Mouse (Mus musculus): ENCODE data around the gene Myof.

Gene Myof

GRCm38 (mm10) chr19:38003671-38004521, 39.5 kb downstream of the Myof start:
- DNase-seq (ENCODE audit: low read depth, low spot score), result no peak

GRCm38 (mm10) chr19:38002816-38003215, 40.6 kb downstream of the Myof start:
- no peak for DNase-seq (ENCODE audit: low read depth, low spot score)

- DNase-seq (ENCODE audit: low read depth, low spot score), result no peak
Observed at GRCm38 (mm10) chr19:38000990-38001389, 42.4 kb downstream of the Myof start.

- peak; percentile 62 for DNase-seq (ENCODE audit: low read depth, low spot score)
Observed at GRCm38 (mm10) chr19:37999941-38000340, 43.4 kb downstream of the Myof start.

GRCm38 (mm10) chr19:37994301-37994700, 49.1 kb downstream of the Myof start:
- no peak for DNase-seq (ENCODE audit: low read depth, low spot score)

GRCm38 (mm10) chr19:37992184-37992554, 51.2 kb downstream of the Myof start:
- no peak for DNase-seq (ENCODE audit: low read depth, low spot score)

- DNase-seq (ENCODE audit: low read depth, low spot score), result peak; percentile 35
Observed at GRCm38 (mm10) chr19:37991399-37992183, 51.8 kb downstream of the Myof start.

GRCm38 (mm10) chr19:37989971-37990370, 53.4 kb downstream of the Myof start:
- DNase-seq (ENCODE audit: low read depth, low spot score), result no peak

- no peak for DNase-seq (ENCODE audit: low read depth, low spot score)
Observed at GRCm38 (mm10) chr19:37988156-37988555, 55.2 kb downstream of the Myof start.

- no peak for DNase-seq (ENCODE audit: low read depth, low spot score)
Observed at GRCm38 (mm10) chr19:37985730-37986129, 57.6 kb downstream of the Myof start.

- DNase-seq (ENCODE audit: low read depth, low spot score), result no peak
Observed at GRCm38 (mm10) chr19:37975951-37976350, 67.4 kb downstream of the Myof start.

GRCm38 (mm10) chr19:37970571-37970970, 72.8 kb downstream of the Myof start:
- no peak for DNase-seq (ENCODE audit: low read depth, low spot score)

GRCm38 (mm10) chr19:37970004-37970403, 73.4 kb downstream of the Myof start:
- no peak for DNase-seq (ENCODE audit: low read depth, low spot score)

GRCm38 (mm10) chr19:37965828-37966227, 77.5 kb downstream of the Myof start:
- peak; percentile 57 for DNase-seq (ENCODE audit: low read depth, low spot score)

- no peak for DNase-seq (ENCODE audit: low read depth, low spot score)
Observed at GRCm38 (mm10) chr19:37963421-37963820, 80.0 kb downstream of the Myof start.

GRCm38 (mm10) chr19:37960791-37961190, 82.6 kb downstream of the Myof start:
- no peak for DNase-seq (ENCODE audit: low read depth, low spot score)

GRCm38 (mm10) chr19:37959543-37960215, 83.7 kb downstream of the Myof start:
- DNase-seq (ENCODE audit: low read depth, low spot score), result no peak

- peak; percentile 69 for DNase-seq (ENCODE audit: low read depth, low spot score)
Observed at GRCm38 (mm10) chr19:37959076-37959475, 84.3 kb downstream of the Myof start.

- no peak for DNase-seq (ENCODE audit: low read depth, low spot score)
Observed at GRCm38 (mm10) chr19:37957256-37957655, 86.1 kb downstream of the Myof start.

- DNase-seq (ENCODE audit: low read depth, low spot score), result no peak
Observed at GRCm38 (mm10) chr19:37956006-37956405, 87.4 kb downstream of the Myof start.

- peak; percentile 84 for DNase-seq (ENCODE audit: low read depth, low spot score)
Observed at GRCm38 (mm10) chr19:37955425-37956001, 87.9 kb downstream of the Myof start.

- DNase-seq (ENCODE audit: low read depth, low spot score), result no peak
Observed at GRCm38 (mm10) chr19:37954772-37955171, 88.6 kb downstream of the Myof start.

All from R1 (cell line).